Mouse (Mus musculus): ENCODE results near the gene Gm21977. TPM values are rescaled to one million over a fixed set of nuclear protein-coding genes. Genes with fewer than 3 reads are reported as not detected.
"Not testable (repeated sequence)": the region's sequence is repeated elsewhere in the genome, so short reads cannot be mapped to it uniquely, and the experiment has no call there.

The Gm21977 gene
- polyA plus RNA-seq (2014; fragmentation: Nextera tagmentation; extraction: Ambion mirVana), result not detected in 2 replicates

- not testable (repeated sequence) for H3K36me3 ChIP-seq (ENCODE audit: control insufficient read depth, insufficient read depth, low read length); H3K27me3 ChIP-seq (ENCODE audit: control insufficient read depth, insufficient read depth, low read length); H3K27ac ChIP-seq (ENCODE audit: low read length); H3K9me3 ChIP-seq (ENCODE audit: control insufficient read depth, low read depth, low read length); ATAC-seq (ENCODE audit: insufficient number of reproducible peaks, insufficient read depth, low FRiP score, low read depth); H3K4me3 ChIP-seq (ENCODE audit: low read depth, low read length); H3K4me2 ChIP-seq (replicated peaks; ENCODE audit: low read depth, low read length); H3K9ac ChIP-seq (replicated peaks; ENCODE audit: low read depth, low read length); H3K4me1 ChIP-seq (ENCODE audit: control insufficient read depth, insufficient read depth, low read length)
- WGBS, result no CpG with 5 or more reads among the region's 3 CpGs
Observed at GRCm38 (mm10) chr14:42853377-42853776, at the start of gene Gm21977. TSS of gene Gm21977 (minus strand) at chr14:42853477.

Other genes with a start within 250 kb of the Gm21977 start
- not detected in 2 replicates for gene Gm3633, start 211.6 kb downstream of the Gm21977 start, polyA plus RNA-seq (2014; fragmentation: Nextera tagmentation; extraction: Ambion mirVana)
- not detected in 2 replicates for gene Gm10378, start 197.5 kb downstream of the Gm21977 start, polyA plus RNA-seq (2014; fragmentation: Nextera tagmentation; extraction: Ambion mirVana)
- not detected in 2 replicates for gene Gm3015, start 84.7 kb downstream of the Gm21977 start, polyA plus RNA-seq (2014; fragmentation: Nextera tagmentation; extraction: Ambion mirVana)
- gene Gm10377, start 55.5 kb downstream of the Gm21977 start, polyA plus RNA-seq (2014; fragmentation: Nextera tagmentation; extraction: Ambion mirVana), result not detected in 2 replicates
- gene Gm8082, start 140.1 kb upstream of the Gm21977 start, polyA plus RNA-seq (2014; fragmentation: Nextera tagmentation; extraction: Ambion mirVana), result not detected in 2 replicates
- gene Gm10376, start 162.2 kb upstream of the Gm21977 start, polyA plus RNA-seq (2014; fragmentation: Nextera tagmentation; extraction: Ambion mirVana), result not detected in 2 replicates
- not detected in 2 replicates for gene Gm8094, start 223.2 kb upstream of the Gm21977 start, polyA plus RNA-seq (2014; fragmentation: Nextera tagmentation; extraction: Ambion mirVana)
- not detected in 2 replicates for gene Gm8104, start 247.1 kb upstream of the Gm21977 start, polyA plus RNA-seq (2014; fragmentation: Nextera tagmentation; extraction: Ambion mirVana)